Mouse (Mus musculus) myocyte (in vitro differentiated cells): ENCODE results near the gene Fam227b. TPM values are rescaled to one million over a fixed set of nuclear protein-coding genes. Genes with fewer than 3 reads are reported as not detected.

Experiments used
- H3K27me3 ChIP-seq: one replicate; pipeline ENCODE4 v1.6.1; 2011; ENCODE audit not compliant: control insufficient read depth, insufficient read depth, insufficient read length
- H3K36me3 ChIP-seq: one replicate; pipeline ENCODE4 v1.6.1; 2011; ENCODE audit not compliant: control insufficient read depth, insufficient read depth
- H3K4me2 ChIP-seq: one replicate; pipeline ENCODE4 v1.6.1; 2011; ENCODE audit warnings: low read depth, control low read depth
- H3K4me3 ChIP-seq: one replicate; pipeline ENCODE4 v1.5.1; 2011; ENCODE audit warnings: mild to moderate bottlenecking, control low read depth, moderate library complexity
- H3K79me2 ChIP-seq: one replicate; pipeline ENCODE4 v1.6.1; 2011; ENCODE audit not compliant: control insufficient read depth, insufficient read depth
- H3ac ChIP-seq: one replicate; pipeline ENCODE4 v1.6.1; 2011; ENCODE audit not compliant: control insufficient read depth, insufficient read length
- CEBPB ChIP-seq: IDR thresholded peaks from 2 replicates; pipeline ENCODE4 v1.6.1; 2011; ENCODE audit warnings: mild to moderate bottlenecking, moderate library complexity; ENCODE audit not compliant: poor library complexity, insufficient read depth, severe bottlenecking
- E2F4 ChIP-seq: IDR thresholded peaks from one replicate; pipeline ENCODE4 v1.6.1; 2011; ENCODE audit warnings: mild to moderate bottlenecking, control low read depth, moderate library complexity; ENCODE audit not compliant: insufficient read depth
- MAX ChIP-seq: IDR thresholded peaks from one replicate; pipeline ENCODE4 v1.6.1; 2011; ENCODE audit warnings: low read depth, mild to moderate bottlenecking, control low read depth
- MYOD1 ChIP-seq, 3 experiments: IDR thresholded peaks; one replicate each; pipeline ENCODE4 v1.6.1; 2011; ENCODE audit warnings: control low read depth in 2 of 3, low read depth in 2 of 3, mild to moderate bottlenecking in 2 of 3, moderate library complexity in 1 of 3; ENCODE audit not compliant: insufficient read length in 2 of 3, control insufficient read depth in 1 of 3
- MYOG ChIP-seq, 3 experiments: IDR thresholded peaks; one replicate each; pipeline ENCODE4 v1.6.1; 2011; ENCODE audit warnings: control low read depth in 2 of 3, low read depth in 2 of 3, mild to moderate bottlenecking in 2 of 3; ENCODE audit not compliant: insufficient read length in 2 of 3, control insufficient read depth in 1 of 3, insufficient read depth in 1 of 3
- POLR2A ChIP-seq: IDR thresholded peaks from one replicate; pipeline ENCODE4 v1.6.1; 2011; ENCODE audit warnings: low read depth, mild to moderate bottlenecking, control low read depth, moderate library complexity; ENCODE audit not compliant: insufficient read length
- POLR2AphosphoS2 ChIP-seq: IDR thresholded peaks from one replicate; pipeline ENCODE4 v1.6.1; 2011; ENCODE audit warnings: low read depth, control low read depth; ENCODE audit not compliant: insufficient read length
- REST ChIP-seq: IDR thresholded peaks from one replicate; pipeline ENCODE4 v1.6.1; 2011; ENCODE audit warnings: mild to moderate bottlenecking, control low read depth, moderate library complexity; ENCODE audit not compliant: insufficient read depth, insufficient read length
- SRF ChIP-seq: IDR thresholded peaks from one replicate; pipeline ENCODE4 v1.6.1; 2011; ENCODE audit warnings: low read depth; ENCODE audit not compliant: control insufficient read depth, insufficient read length
- TCF12 ChIP-seq: IDR thresholded peaks from one replicate; pipeline ENCODE4 v1.6.1; 2011; ENCODE audit warnings: mild to moderate bottlenecking, control low read depth; ENCODE audit not compliant: poor library complexity, insufficient read depth, severe bottlenecking
- TCF3 ChIP-seq: IDR thresholded peaks from one replicate; pipeline ENCODE4 v1.6.1; 2011; ENCODE audit warnings: low read depth, control low read depth; ENCODE audit not compliant: insufficient read length
- USF1 ChIP-seq: IDR thresholded peaks from one replicate; pipeline ENCODE4 v1.6.1; 2011; ENCODE audit warnings: low read depth, mild to moderate bottlenecking, control low read depth, moderate library complexity
- polyA plus RNA-seq: library from polyadenylated mRNA; unstranded; fragments of >200 nt; fragmentation: generic; extraction: Trizol; gene quantifications from one replicate; pipeline ENCODE4 v1.2.1, GENCODE M21; 2012; ENCODE audit warnings: missing spikeins

Gene Fam227b
- polyA plus RNA-seq, 1 experiment, result not detected

DNA sequence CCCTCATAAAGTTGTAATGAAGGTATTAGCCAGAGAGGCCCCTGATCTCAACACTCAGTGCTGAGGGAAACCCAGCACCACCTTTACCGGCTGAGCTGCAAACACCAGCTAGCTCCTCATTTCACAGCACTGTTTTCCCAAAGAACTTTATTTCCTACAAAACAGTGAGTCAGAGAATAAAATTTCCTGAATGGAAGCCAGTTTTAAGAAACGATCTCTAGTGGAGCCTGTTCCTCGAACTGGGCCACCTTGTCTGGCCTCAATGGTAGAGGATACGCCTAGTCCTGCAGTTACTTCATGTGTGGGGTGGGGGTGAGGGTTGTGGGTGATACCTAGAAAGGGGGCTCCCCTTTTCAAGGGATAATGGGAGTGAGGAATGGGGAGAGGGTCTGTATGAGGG lies 57.2 kb downstream of the Fam227b start:
- no peaks in the 10 kb centered on the region for H3K79me2 ChIP-seq
- H3K4me3 ChIP-seq, result no peak overlapping the region
- TF ChIP-seq TCF3 (no peak), POLR2AphosphoS2 (no peak), CEBPB (no peak), MYOD1 (IDR thresholded peaks at IDR 0.05; ENCODE audit: control insufficient read depth in 1 of 3, insufficient read length in 2 of 3, low read depth in 2 of 3) (no peak), TCF12 (no peak), E2F4 (no peak), MAX (no peak), MYOG (IDR thresholded peaks at IDR 0.05; ENCODE audit: control insufficient read depth in 1 of 3, insufficient read depth in 1 of 3, insufficient read length in 2 of 3, low read depth in 2 of 3) (no peak), POLR2A (no peak), SRF (no peak), USF1 (no peak), REST (no peak)
- H3ac ChIP-seq, result no peak overlapping the region
- H3K27me3 ChIP-seq, result no peaks in the 10 kb centered on the region
- H3K36me3 ChIP-seq, result no peaks in the 10 kb centered on the region
- H3K4me2 ChIP-seq, result no peak overlapping the region

- H3K4me3 ChIP-seq, result no peak overlapping the region
- no peak overlapping the region for H3ac ChIP-seq
Observed at GRCm38 (mm10) chr2:126090432-126090831, 61.4 kb downstream of the Fam227b start.

GRCm38 (mm10) chr2:126086187-126086586 lies 65.6 kb downstream of the Fam227b start:
- H3K27me3 ChIP-seq, result no peaks in the 10 kb centered on the region

More at GRCm38 (mm10) chr2:126090432-126090831, 61.4 kb downstream of the Fam227b start:
- Histone ChIP-seq H3K4me2 (no peak overlapping the region), H3K36me3 (no peaks in the 10 kb centered on the region), H3K27me3 (no peaks in the 10 kb centered on the region), H3K79me2 (no peaks in the 10 kb centered on the region)
- no peak for TF ChIP-seq E2F4
- no peak for TF ChIP-seq CEBPB
- TF ChIP-seq MYOD1 (IDR thresholded peaks at IDR 0.05; ENCODE audit: control insufficient read depth in 1 of 3, insufficient read length in 2 of 3, low read depth in 2 of 3), result no peak
- no peak for TF ChIP-seq POLR2AphosphoS2
- TF ChIP-seq MYOG (IDR thresholded peaks at IDR 0.05; ENCODE audit: control insufficient read depth in 1 of 3, insufficient read depth in 1 of 3, insufficient read length in 2 of 3, low read depth in 2 of 3), result no peak
- no peak for TF ChIP-seq MAX
- no peak for TF ChIP-seq TCF3
- no peak for TF ChIP-seq USF1
- TF ChIP-seq TCF12, result no peak

GRCm38 (mm10) chr2:126084326-126084725 lies 67.5 kb downstream of the Fam227b start:
- TF ChIP-seq MYOG (IDR thresholded peaks at IDR 0.05; ENCODE audit: control insufficient read depth in 1 of 3, insufficient read depth in 1 of 3, insufficient read length in 2 of 3, low read depth in 2 of 3) (no peak), E2F4 (no peak), POLR2A (no peak), CEBPB (no peak), POLR2AphosphoS2 (no peak), MYOD1 (IDR thresholded peaks at IDR 0.05; ENCODE audit: control insufficient read depth in 1 of 3, insufficient read length in 2 of 3, low read depth in 2 of 3) (no peak), MAX (no peak), SRF (no peak), REST (no peak), USF1 (no peak), TCF3 (no peak), TCF12 (no peak)
- no peak overlapping the region for H3K4me2 ChIP-seq
- H3K79me2 ChIP-seq, result no peaks in the 10 kb centered on the region
- no peaks in the 10 kb centered on the region for H3K36me3 ChIP-seq
- no peaks in the 10 kb centered on the region for H3K27me3 ChIP-seq
- no peak overlapping the region for H3ac ChIP-seq
- no peak overlapping the region for H3K4me3 ChIP-seq

More at GRCm38 (mm10) chr2:126086187-126086586, 65.6 kb downstream of the Fam227b start:
- Histone ChIP-seq H3ac (no peak overlapping the region), H3K4me2 (no peak overlapping the region), H3K79me2 (no peaks in the 10 kb centered on the region), H3K4me3 (no peak overlapping the region), H3K36me3 (no peaks in the 10 kb centered on the region)
- no peak for TF ChIP-seq TCF12
- TF ChIP-seq MYOG (IDR thresholded peaks at IDR 0.05; ENCODE audit: control insufficient read depth in 1 of 3, insufficient read depth in 1 of 3, insufficient read length in 2 of 3, low read depth in 2 of 3), result no peak
- TF ChIP-seq SRF, result no peak
- no peak for TF ChIP-seq E2F4
- no peak for TF ChIP-seq REST
- TF ChIP-seq TCF3, result no peak
- TF ChIP-seq POLR2A, result no peak
- no peak for TF ChIP-seq MAX
- TF ChIP-seq MYOD1 (IDR thresholded peaks at IDR 0.05; ENCODE audit: control insufficient read depth in 1 of 3, insufficient read length in 2 of 3, low read depth in 2 of 3), result no peak
- TF ChIP-seq CEBPB, result no peak
- TF ChIP-seq POLR2AphosphoS2, result no peak
- no peak for TF ChIP-seq USF1
